Mouse (Mus musculus): ENCODE measurements around the gene Reg2. TPM values are rescaled to one million over a fixed set of nuclear protein-coding genes. Genes with fewer than 3 reads are reported as not detected.
"Not testable (repeated sequence)": the region's sequence is repeated elsewhere in the genome, so short reads cannot be mapped to it uniquely, and the experiment has no call there.

The Reg2 gene
- polyA plus RNA-seq (2015; fragmentation: Nextera tagmentation; extraction: Ambion mirVana) = not detected in 2 replicates

GRCm38 (mm10) chr6:78395323-78395722 is at the start of gene Reg2:
Reg2 (plus strand) TSS chr6:78395623.
- not testable (repeated sequence) for H3K9ac ChIP-seq; H3K36me3 ChIP-seq; H3K4me2 ChIP-seq; H3K4me3 ChIP-seq (replicated peaks); H3K27me3 ChIP-seq; H3K9me3 ChIP-seq (replicated peaks); H3K27ac ChIP-seq; H3K4me1 ChIP-seq (replicated peaks); DNase-seq; ATAC-seq (ENCODE audit: low read depth)
- 87% methylated on average over 5 of the region's 17 CpGs for WGBS (ENCODE audit: insufficient replicate concordance)

- Histone ChIP-seq H3K36me3 (no peaks in the 10 kb centered on the region), H3K27ac (no peak overlapping the region), H3K4me2 (no peak overlapping the region), H3K4me1 (replicated peaks) (no peaks in the 10 kb centered on the region), H3K9ac (no peak overlapping the region), H3K4me3 (replicated peaks) (no peak overlapping the region), H3K27me3 (no peaks in the 10 kb centered on the region), H3K9me3 (replicated peaks) (no peaks in the 10 kb centered on the region)
- no peak for DNase-seq
- WGBS (ENCODE audit: insufficient replicate concordance) = 32% methylated on average over 2 of the region's 2 CpGs
- no peak for ATAC-seq (ENCODE audit: low read depth)
Measured at GRCm38 (mm10) chr6:78361971-78362563, 33.4 kb upstream of the Reg2 start.

- DNase-seq (no peak), ATAC-seq (ENCODE audit: low read depth) (no peak)
- 73% methylated on average over 2 of the region's 2 CpGs for WGBS (ENCODE audit: insufficient replicate concordance)
- H3K9ac ChIP-seq = no peak within 1 kb of the TSS
- H3K36me3 ChIP-seq = no peaks in the 10 kb centered on the region
- no peaks in the 10 kb centered on the region for H3K9me3 ChIP-seq (replicated peaks)
- H3K4me3 ChIP-seq (replicated peaks) = no peak within 1 kb of the TSS
- H3K27me3 ChIP-seq = no peaks in the 10 kb centered on the region
- H3K4me2 ChIP-seq = no peak within 1 kb of the TSS
- no peak within 1 kb of the TSS for H3K27ac ChIP-seq
- H3K4me1 ChIP-seq (replicated peaks) = no peaks in the 10 kb centered on the region
Measured at GRCm38 (mm10) chr6:78370357-78370756, 25.1 kb upstream of the Reg2 start, which contains the start of gene Reg3b. Reg3b (plus strand) TSS chr6:78370657.

- no peak for DNase-seq
- 57% methylated on average over 2 of the region's 2 CpGs for WGBS (ENCODE audit: insufficient replicate concordance)
- ATAC-seq (ENCODE audit: low read depth) = no peak
- Histone ChIP-seq H3K27ac (no peak within 1 kb of the TSS), H3K4me3 (replicated peaks) (no peak within 1 kb of the TSS), H3K4me2 (no peak within 1 kb of the TSS), H3K9me3 (replicated peaks) (no peaks in the 10 kb centered on the region), H3K27me3 (no peaks in the 10 kb centered on the region), H3K9ac (no peak within 1 kb of the TSS), H3K36me3 (no peaks in the 10 kb centered on the region), H3K4me1 (replicated peaks) (no peaks in the 10 kb centered on the region)
Measured at GRCm38 (mm10) chr6:78378765-78379164, 16.7 kb upstream of the Reg2 start, which contains the start of gene Reg3d. Reg3d (minus strand) TSS chr6:78378865.

- H3K36me3 ChIP-seq = no peaks in the 10 kb centered on the region
- ATAC-seq (ENCODE audit: low read depth) = no peak
- no peak within 1 kb of the TSS for H3K4me3 ChIP-seq (replicated peaks)
Measured at GRCm38 (mm10) chr6:78380409-78380808, 15.0 kb upstream of the Reg2 start, which contains the start of gene Reg3a. Reg3a (plus strand) TSS chr6:78380709.

GRCm38 (mm10) chr6:78385609-78386008 is 9.8 kb upstream of the Reg2 start:
- Histone ChIP-seq H3K9ac (no peak overlapping the region), H3K27ac (no peak overlapping the region), H3K9me3 (replicated peaks) (no peaks in the 10 kb centered on the region), H3K4me3 (replicated peaks) (no peak overlapping the region), H3K36me3 (no peaks in the 10 kb centered on the region), H3K27me3 (no peaks in the 10 kb centered on the region), H3K4me1 (replicated peaks) (no peaks in the 10 kb centered on the region), H3K4me2 (no peak overlapping the region)
- no peak for ATAC-seq (ENCODE audit: low read depth)
- 67% methylated on average over 3 of the region's 3 CpGs for WGBS (ENCODE audit: insufficient replicate concordance)
- no peak for DNase-seq

More at GRCm38 (mm10) chr6:78380409-78380808, 15.0 kb upstream of the Reg2 start, which contains the start of gene Reg3a:
- Histone ChIP-seq H3K27me3 (no peaks in the 10 kb centered on the region), H3K4me2 (no peak within 1 kb of the TSS), H3K27ac (no peak within 1 kb of the TSS), H3K4me1 (replicated peaks) (no peaks in the 10 kb centered on the region), H3K9me3 (replicated peaks) (no peaks in the 10 kb centered on the region), H3K9ac (no peak within 1 kb of the TSS)
- DNase-seq = no peak

- H3K4me1 ChIP-seq (replicated peaks); ATAC-seq (ENCODE audit: low read depth); H3K9me3 ChIP-seq (replicated peaks); H3K27me3 ChIP-seq; H3K4me3 ChIP-seq (replicated peaks); H3K36me3 ChIP-seq; DNase-seq; H3K9ac ChIP-seq; H3K4me2 ChIP-seq; H3K27ac ChIP-seq: not testable (repeated sequence)
Measured at GRCm38 (mm10) chr6:78422411-78422810, 27.0 kb downstream of the Reg2 start, which contains the start of gene Reg1. Reg1 (plus strand) TSS chr6:78422711.

- Histone ChIP-seq H3K4me2 (no peak overlapping the region), H3K27ac (no peak overlapping the region), H3K4me1 (replicated peaks) (no peaks in the 10 kb centered on the region), H3K36me3 (no peaks in the 10 kb centered on the region), H3K4me3 (replicated peaks) (no peak overlapping the region), H3K27me3 (no peaks in the 10 kb centered on the region), H3K9ac (no peak overlapping the region), H3K9me3 (replicated peaks) (no peaks in the 10 kb centered on the region)
- DNase-seq (no peak), ATAC-seq (ENCODE audit: low read depth) (no peak)
- WGBS (ENCODE audit: insufficient replicate concordance) = 77% methylated on average over 3 of the region's 3 CpGs
Measured at GRCm38 (mm10) chr6:78425497-78425896, 30.1 kb downstream of the Reg2 start.

GRCm38 (mm10) chr6:78447202-78447601 is 51.8 kb downstream of the Reg2 start:
- ATAC-seq (ENCODE audit: low read depth) (no peak), DNase-seq (no peak)
- no peak overlapping the region for H3K4me2 ChIP-seq
- no peaks in the 10 kb centered on the region for H3K36me3 ChIP-seq
- no peak overlapping the region for H3K9ac ChIP-seq
- H3K9me3 ChIP-seq (replicated peaks) = 0 out of 2 replicates have a peak, but pooled peaks cover 5% of the 10 kb centered on the region
- 39% methylated on average over 1 of the region's 1 CpGs for WGBS (ENCODE audit: insufficient replicate concordance)
- no peak overlapping the region for H3K4me3 ChIP-seq (replicated peaks)
- no peaks in the 10 kb centered on the region for H3K27me3 ChIP-seq
- H3K4me1 ChIP-seq (replicated peaks) = no peaks in the 10 kb centered on the region
- no peak overlapping the region for H3K27ac ChIP-seq

GRCm38 (mm10) chr6:78448409-78448808 is 53.0 kb downstream of the Reg2 start:
- DNase-seq = no peak
- no peak overlapping the region for H3K9ac ChIP-seq

GRCm38 (mm10) chr6:78452804-78453203 is 57.4 kb downstream of the Reg2 start:
- DNase-seq = no peak
- no peaks in the 10 kb centered on the region for H3K4me1 ChIP-seq (replicated peaks)
- WGBS (ENCODE audit: insufficient replicate concordance) = 70% methylated on average over 2 of the region's 2 CpGs
- H3K36me3 ChIP-seq = no peaks in the 10 kb centered on the region
- H3K27ac ChIP-seq = no peak overlapping the region
- no peak overlapping the region for H3K9ac ChIP-seq
- no peaks in the 10 kb centered on the region for H3K27me3 ChIP-seq
- H3K9me3 ChIP-seq (replicated peaks) = no peaks in the 10 kb centered on the region
- ATAC-seq (ENCODE audit: low read depth) = no peak
- no peak overlapping the region for H3K4me2 ChIP-seq
- H3K4me3 ChIP-seq (replicated peaks) = no peak overlapping the region

More at GRCm38 (mm10) chr6:78448409-78448808, 53.0 kb downstream of the Reg2 start:
- no peaks in the 10 kb centered on the region for H3K36me3 ChIP-seq
- H3K4me3 ChIP-seq (replicated peaks) = no peak overlapping the region
- H3K27ac ChIP-seq = no peak overlapping the region
- ATAC-seq (ENCODE audit: low read depth) = no peak
- no peak overlapping the region for H3K4me2 ChIP-seq
- H3K27me3 ChIP-seq = no peaks in the 10 kb centered on the region
- H3K4me1 ChIP-seq (replicated peaks) = no peaks in the 10 kb centered on the region
- H3K9me3 ChIP-seq (replicated peaks) = no peaks in the 10 kb centered on the region
